Mouse (Mus musculus): Measurements from ENCODE around the gene Fbxo28.
A peak's percentile ranks its signal among the peaks of the same experiment; 100 is the strongest.

Gene Fbxo28

DNA sequence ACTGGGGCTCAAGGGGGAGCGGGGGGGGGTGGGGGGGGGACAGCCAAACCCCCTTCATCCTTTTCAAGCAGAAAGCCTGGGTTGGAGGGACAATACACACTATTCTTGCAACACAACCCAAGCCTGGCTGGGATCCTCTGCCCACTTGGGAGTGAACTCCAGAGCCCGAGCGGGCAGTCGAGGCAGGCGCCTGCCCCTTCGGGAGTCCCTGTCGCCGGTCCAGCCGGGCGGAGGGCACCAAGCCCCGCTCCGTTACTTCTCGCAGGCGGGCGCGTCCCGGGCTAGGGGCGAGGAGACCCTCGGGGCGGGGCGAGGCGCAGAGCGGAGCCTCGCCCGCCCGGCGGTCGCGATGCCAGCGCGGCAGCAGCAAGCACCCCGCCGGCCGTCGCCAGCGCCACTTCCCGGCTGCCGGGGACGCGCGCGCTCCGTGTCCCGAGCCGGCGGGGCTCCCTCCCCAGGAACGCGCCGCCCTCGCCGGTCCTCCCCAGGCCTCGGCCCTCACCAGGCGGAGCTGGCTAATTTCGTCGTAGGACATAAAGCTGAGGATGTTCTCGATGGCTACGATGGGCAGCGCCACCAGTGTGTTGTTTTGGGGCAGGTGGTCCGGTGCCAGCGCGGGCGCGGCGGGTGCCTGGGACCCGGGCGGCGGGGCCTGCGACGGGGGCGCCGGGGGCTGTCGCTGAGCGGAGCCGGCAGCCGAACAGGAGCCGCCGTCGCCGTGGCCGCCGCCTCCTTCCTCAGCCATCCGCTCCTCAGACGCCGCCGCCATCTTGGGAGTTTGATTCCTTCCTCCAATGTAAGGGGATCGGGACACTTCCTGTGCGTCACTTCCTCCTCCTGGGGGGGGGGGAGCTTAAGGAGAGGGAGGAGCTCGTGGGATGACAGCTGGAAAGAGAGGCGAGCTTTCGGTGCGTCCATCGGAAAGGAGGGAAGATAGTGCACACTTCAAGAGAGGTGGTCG, at the start of gene Fbxo28:
Fbxo28 (minus strand) TSS at position 809 of the 961 bp plus-strand sequence.
- DNase-seq: peak; percentile 86

- peak; percentile 17 for DNase-seq
These were observed 47.3 kb upstream of the Fbxo28 start for GRCm38 (mm10) chr1:182388729-182389128.

GRCm38 (mm10) chr1:182386449-182386848, 45.0 kb upstream of the Fbxo28 start:
- no peak for DNase-seq

GRCm38 (mm10) chr1:182383096-182383495, 41.7 kb upstream of the Fbxo28 start:
- DNase-seq: no peak

DNA sequence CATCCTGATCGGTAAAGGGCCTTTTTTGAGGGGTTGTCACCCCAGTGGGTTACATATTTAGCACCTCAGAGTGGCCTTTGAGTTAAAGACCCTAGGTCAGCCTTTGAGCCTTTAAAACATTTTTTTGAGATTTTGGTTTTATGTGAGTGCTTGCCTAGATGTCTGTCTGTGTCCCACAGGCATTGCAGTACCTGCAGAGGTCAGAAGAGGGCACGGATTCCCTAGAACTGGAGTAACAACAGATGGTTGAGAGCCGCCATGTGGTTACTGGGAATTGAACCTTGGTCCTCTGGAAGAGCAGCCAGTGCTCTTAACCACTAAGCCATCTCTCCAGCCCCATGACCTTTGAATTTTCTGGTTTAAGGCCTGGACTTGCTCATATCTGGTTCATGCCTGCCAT, 39.9 kb upstream of the Fbxo28 start:
- no peak for DNase-seq

DNA sequence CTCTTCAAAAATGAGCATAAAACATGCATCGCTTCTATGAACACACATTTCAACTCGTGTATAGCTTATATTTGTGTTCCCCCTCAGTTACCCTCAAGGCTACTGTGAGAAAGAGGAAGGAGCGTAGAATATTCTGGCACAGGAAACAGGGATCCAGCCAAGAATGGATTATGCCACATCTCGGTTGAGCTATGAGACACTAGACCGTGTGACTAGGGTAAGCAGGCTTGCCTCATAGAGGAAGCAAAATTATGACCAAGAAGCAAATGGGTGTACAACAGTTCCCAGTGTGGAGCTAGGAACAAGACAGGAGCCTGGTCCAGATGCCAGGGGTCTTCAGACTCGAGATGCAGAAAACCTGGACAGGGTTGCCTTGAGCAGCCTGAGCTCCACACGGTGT, 39.3 kb upstream of the Fbxo28 start:
- no peak for DNase-seq

- DNase-seq: no peak
These were observed 37.4 kb upstream of the Fbxo28 start for GRCm38 (mm10) chr1:182378876-182379275.

GRCm38 (mm10) chr1:182378205-182378835, 36.9 kb upstream of the Fbxo28 start:
- no peak for DNase-seq

GRCm38 (mm10) chr1:182377519-182377918, 36.1 kb upstream of the Fbxo28 start:
- no peak for DNase-seq

DNA sequence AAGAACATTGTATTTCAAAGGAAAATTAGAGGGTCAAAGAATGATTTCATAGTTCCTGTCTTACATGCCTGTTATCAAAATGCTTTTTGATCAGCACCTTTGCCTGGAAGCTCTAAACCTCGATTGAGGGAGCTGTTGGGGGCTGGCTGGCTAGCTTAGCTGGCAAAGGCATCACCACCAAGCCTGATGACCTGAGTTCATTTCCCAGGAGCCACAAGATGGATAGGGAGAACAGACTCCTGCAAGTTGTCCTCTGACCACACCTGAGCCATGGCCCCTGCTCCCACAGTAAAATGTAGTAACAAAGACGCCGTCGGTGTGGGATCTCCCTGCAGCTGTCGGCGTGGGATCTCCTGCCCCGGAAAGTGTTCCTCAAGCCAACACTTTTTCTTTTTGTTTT, 35.4 kb upstream of the Fbxo28 start:
- DNase-seq: no peak

DNA sequence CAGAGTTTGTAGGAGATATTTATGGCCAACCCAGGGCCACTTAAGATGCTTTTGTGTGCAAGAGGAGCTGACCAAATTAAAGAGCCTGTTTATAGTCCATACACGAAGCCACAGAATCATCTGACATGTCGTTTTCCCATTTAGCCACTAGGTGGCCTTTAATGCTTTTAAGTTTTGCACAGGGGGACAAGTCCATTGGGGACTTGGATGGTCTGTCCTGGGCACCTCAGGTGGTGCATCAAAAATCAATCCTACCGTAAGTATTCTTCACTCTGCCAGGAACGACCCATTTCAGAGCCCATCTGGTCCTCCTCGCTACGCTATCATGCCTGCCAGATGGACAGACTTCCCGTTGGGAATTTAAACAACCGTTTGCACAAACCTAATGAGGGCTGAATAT, 34.8 kb upstream of the Fbxo28 start:
- DNase-seq: peak; percentile 41

DNA sequence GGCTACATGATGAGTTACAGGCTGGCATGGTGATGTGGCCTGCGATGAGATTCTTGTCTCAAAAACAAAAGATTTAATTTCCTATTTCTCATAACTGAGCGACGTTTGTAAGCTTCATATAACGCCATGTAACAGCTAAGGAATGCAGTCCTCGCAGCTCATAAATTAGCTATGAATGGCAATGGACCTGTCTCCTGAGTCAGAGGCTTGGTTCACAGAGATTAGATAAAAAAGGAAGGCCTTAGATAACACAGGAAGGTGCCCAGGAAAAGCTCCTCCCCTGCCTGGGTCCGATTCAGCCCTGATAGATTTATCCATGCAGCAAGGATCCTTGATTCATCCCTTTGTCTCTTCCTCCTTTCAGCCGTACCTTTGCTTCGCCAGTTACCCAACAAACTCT, 30.5 kb upstream of the Fbxo28 start:
- DNase-seq: no peak

DNA sequence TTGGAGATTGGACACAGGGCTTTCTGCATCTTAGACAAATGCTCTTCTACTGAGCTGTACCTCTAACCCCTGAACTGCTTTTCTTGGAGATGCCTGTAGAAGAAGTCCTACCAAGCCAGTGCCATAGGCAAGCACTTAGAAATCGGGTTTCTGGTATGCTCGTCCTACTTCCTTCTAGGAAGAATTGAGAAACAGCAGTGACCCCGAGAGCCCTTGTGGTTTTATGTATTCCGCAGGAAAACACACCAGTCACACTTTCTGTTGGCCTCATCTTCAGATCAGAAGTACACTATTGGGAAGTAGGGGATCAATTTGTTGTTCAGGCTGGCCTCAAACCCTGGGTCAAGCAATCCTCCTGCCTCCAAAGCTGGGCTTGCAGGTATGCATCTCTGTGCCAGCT, 28.0 kb upstream of the Fbxo28 start:
- DNase-seq: no peak

DNA sequence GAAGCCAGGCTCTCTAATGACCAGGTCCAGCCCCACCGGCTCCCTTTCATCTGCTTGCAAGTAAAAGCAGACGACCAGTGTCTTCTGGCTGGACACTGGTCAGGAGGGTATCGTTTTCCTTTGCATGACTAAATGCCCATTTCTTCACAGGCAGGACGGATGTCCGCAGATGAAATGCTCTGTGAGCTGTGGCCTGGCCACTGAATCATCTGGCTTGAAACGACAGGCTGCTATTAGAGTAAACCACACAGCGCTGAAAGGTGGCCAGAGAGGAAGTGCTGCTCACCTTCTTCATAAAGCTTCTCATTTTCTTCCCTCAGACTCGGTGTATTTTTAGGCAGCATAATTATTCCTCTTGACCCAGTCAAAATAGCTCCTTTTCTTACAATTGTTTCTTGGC, 27.4 kb upstream of the Fbxo28 start:
- no peak for DNase-seq

DNA sequence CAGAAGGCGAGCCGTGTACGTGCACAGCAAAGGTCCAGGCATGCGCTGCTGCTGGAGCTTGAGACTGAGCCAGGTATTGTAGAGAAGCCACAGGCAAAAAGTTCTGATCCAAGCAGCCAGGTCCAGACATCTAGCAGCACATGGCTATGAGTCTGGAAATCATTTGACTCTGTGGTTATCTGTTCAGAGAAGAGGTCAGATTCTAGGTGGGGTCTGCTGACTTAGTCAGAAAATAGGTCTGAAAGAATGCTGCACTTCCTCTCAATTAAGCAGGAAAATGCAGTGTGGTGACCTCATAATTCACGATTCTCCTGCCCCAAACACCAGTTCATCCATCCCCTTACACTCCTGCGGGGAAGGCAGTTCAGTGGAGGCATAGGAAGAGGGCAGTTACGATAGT, 26.9 kb upstream of the Fbxo28 start:
- DNase-seq: no peak

DNA sequence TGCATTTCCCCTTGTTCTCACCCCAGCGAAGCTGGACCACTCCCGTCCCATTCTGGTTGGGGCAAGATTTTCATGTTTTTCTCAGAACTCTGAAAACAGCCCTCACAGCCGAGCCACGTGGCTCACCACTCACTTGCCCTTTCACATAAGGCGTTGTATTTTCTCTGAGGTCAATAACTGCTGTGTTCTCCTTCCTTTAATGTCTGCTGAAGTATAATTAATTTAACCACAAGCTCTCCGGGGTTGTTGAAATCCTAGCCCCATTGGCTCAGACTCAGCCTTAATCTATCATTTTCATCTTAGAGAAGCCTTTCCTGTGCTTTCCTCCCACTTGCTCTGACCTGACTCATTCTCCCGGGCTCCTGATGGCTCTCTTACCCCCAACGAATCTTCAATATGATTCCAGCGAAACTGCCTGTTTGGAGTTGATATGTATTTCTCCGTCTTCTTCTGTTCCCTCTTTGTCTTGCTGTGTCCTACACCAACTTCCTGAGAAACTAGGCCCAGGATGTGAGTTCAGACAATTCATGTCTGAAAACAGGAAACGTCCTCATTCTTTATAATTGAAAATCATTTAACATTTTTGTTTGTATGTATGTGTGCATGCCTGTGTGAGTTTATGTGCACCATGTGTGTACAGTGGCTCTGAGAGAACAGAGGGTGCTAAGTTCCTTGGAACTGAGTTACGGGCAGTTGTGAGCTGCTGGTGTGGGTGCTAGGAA, 22.4 kb upstream of the Fbxo28 start:
- DNase-seq: no peak

GRCm38 (mm10) chr1:182362703-182363102, 21.3 kb upstream of the Fbxo28 start:
- DNase-seq: no peak

DNA sequence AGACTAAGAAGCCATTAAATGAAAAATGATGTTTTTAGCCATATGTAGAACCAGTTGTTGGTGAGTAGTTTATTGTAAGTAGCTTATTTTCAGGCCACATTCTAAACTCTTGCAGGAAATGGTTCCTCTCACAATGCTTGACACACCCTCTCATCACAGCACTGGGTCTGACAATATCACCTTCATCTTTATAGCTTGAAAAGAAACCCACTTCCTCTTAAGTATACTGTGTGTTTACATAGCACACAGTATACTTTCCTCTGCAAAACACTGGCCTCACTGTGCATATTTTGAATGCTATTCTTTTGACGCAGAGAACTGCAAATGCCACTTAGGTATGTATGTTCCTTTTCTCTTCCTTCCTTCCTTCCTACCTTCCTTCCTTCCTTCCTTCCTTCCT, 16.7 kb upstream of the Fbxo28 start:
- no peak for DNase-seq

DNA sequence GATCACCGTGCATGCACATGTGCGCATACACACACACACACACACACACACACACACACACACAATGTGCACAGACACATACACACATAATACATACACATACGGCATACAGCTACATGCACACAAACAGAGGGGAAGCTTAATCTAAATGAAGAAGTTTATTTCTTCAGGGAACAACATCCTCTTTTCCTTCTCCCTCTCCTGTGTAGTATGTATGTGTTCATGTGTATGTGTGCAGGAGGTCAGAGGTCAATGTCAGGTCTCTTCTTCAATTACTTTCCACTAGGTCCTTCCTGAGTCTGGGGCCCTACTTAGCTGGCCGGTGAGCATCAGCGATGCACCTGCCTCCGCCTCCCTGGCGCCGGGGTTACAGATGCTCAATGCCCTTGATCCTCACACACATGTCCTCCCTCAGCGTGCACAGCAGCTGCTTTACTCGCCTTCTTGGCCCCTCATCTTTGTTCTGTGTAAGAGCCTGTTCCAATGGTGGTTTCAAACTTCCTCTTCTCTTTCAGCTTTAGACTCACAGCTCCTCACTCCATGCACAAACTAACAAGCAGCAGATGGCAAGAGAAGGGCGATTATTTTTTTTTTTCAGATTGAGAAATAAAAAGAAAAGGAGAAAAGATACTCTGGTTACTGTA, 13.2 kb upstream of the Fbxo28 start:
- no peak for DNase-seq

DNA sequence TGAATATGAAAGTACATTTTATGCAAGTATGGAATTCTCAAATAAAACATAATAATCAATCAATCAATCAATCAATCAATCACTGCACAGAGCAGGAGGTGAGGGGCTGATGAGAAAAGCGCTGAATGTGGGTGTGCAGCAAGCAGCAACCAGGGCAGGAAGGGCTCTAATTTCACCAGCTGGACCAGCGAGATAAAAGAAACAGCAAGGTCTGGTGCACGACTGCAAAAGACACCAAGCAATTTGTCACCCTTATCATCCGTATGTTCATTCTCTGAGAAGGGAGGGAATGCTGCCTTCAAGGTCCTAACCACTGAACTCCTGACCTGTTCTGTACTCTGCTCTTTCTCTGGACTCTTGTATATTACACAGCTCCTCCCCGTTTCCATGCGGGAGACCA, 8.1 kb upstream of the Fbxo28 start:
- no peak for DNase-seq

DNA sequence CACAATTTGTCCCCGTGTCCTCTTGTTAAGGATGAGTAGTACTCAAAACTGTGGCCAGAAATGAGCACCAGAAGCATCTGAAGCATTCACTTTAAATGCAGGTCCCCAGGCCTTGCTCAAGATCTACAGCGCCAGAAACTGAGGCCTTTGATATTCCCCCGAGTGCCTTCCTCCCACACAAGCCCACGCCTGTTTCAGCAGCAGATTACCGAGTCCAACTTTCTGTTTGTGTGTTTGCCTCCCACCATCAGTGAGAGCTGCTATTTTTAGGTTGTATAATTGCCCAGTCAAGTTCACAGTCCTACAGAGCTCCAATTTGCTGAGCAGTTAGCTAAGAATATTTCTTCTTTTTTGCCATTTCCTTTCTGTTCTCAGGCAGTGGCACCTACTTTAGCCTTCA, 5.1 kb upstream of the Fbxo28 start:
- no peak for DNase-seq

DNA sequence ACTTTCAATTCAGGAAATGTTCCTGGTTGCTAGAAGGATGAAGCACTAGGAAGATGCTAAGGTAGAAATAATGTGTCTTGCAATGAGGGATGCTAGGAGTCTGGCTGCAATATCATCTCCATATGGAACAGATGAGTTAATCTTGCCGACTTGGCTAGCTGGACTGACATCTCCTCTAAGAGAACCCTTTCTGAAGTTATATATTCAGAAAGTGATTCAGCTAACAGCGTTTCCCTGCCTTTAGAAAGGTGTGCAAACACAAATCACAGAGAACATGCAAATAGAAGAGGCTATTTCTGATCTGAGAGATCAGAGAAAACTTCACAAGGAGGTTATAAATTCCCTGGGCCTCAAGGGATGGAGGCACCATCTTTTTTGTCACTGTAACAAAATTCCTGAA, 4.4 kb upstream of the Fbxo28 start:
- DNase-seq: no peak

GRCm38 (mm10) chr1:182341993-182342392, 564 bp upstream of the Fbxo28 start:
- no peak for DNase-seq
